Mouse (Mus musculus): Measurements from ENCODE around the gene Ccdc171.

DNA sequence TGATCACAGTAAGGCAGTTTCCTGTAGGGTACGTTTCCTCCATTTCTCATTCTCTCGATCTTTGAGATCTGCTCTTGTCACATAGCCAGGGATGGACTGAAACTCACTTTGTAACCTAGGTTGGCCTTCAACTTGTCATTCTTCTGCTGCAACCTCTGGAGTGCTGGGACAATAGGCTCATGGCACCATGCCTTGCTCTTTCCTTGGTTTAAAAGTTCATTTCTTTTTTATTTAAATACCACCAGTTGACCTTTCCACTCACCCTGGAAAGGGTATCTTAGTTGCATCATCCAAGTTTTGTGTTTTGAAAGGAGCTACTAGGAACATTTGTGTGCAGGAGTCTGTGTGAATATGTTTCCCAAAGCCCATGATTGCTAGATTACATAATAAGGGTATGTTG, 6.2 kb upstream of the Ccdc171 start:
- TF ChIP-seq POLR2A (IDR thresholded peaks at IDR 0.05; ENCODE audit: borderline replicate concordance, extremely low read depth, low read depth, low read length) (no peak), CTCF (IDR thresholded peaks at IDR 0.05; ENCODE audit: insufficient read depth, low read length) (no peak)

Measured in lung, adult 2 months (tissue).